Mouse (Mus musculus) forebrain, embryonic 16.5 days (tissue): ENCODE results near the gene Nfatc4. TPM values are rescaled to one million over a fixed set of nuclear protein-coding genes. Genes with fewer than 3 reads are reported as not detected.
A peak's percentile ranks its signal among the peaks of the same experiment; 100 is the strongest.

Source experiments
- ATAC-seq: fragments of 200-750 bp; cut with Nextera tagmentation; 2 replicates; pipeline ENCODE4 v1.8.0; 2017; ENCODE audit warnings: mild to moderate bottlenecking, moderate library complexity
- H3K27ac ChIP-seq: fragments of 300-500 bp; sonication (generic); 2 replicates; pipeline ENCODE4 v1.5.1; 2014; ENCODE audit warnings: low read length, control low read depth
- H3K27me3 ChIP-seq: fragments of 300-500 bp; sonication (generic); replicated peaks from 2 replicates; pipeline ENCODE4 v1.6.1; 2014; ENCODE audit warnings: low read length; ENCODE audit not compliant: control insufficient read depth, insufficient read depth
- H3K36me3 ChIP-seq: fragments of 300-500 bp; sonication (generic); 2 replicates; pipeline ENCODE4 v1.6.1; 2014; ENCODE audit not compliant: control insufficient read depth, insufficient read depth
- H3K4me1 ChIP-seq: fragments of 300-500 bp; sonication (generic); replicated peaks from 2 replicates; pipeline ENCODE4 v1.6.1; 2014; ENCODE audit warnings: low read length; ENCODE audit not compliant: control insufficient read depth, insufficient read depth
- H3K4me2 ChIP-seq: fragments of 300-500 bp; sonication (generic); 2 replicates; pipeline ENCODE4 v1.6.1; 2014; ENCODE audit warnings: mild to moderate bottlenecking, low read length, control low read depth
- H3K4me3 ChIP-seq: fragments of 300-500 bp; sonication (generic); replicated peaks from 2 replicates; pipeline ENCODE4 v1.5.1; 2014; ENCODE audit warnings: mild to moderate bottlenecking, low read length, control low read depth
- H3K9ac ChIP-seq: fragments of 300-500 bp; sonication (generic); replicated peaks from 2 replicates; pipeline ENCODE4 v1.6.1; 2014; ENCODE audit warnings: low read depth, low read length, control low read depth
- H3K9me3 ChIP-seq: fragments of 300-500 bp; sonication (generic); 2 replicates; pipeline ENCODE4 v1.6.1; 2016; ENCODE audit warnings: low read length; ENCODE audit not compliant: control insufficient read depth
- WGBS: fragments of 180-500 bp; shearing (Covaris S2); extraction: QIAGEN DNeasy Blood & Tissue Kit; methylation state at CpG from one replicate; pipeline ENCODE4 v1.1.7; 2014; 5-methylcytosine and 5-hydroxymethylcytosine counted together
- polyA plus RNA-seq: library from polyadenylated mRNA; unstranded; fragments of >200 nt; fragmentation: Nextera tagmentation; extraction: Ambion mirVana; gene quantifications from 2 replicates; pipeline ENCODE4 v1.2.1, GENCODE M21; 2015

Nfatc4 gene
- polyA plus RNA-seq, 1 experiment from 2014 or later: 12.3 TPM

DNA sequence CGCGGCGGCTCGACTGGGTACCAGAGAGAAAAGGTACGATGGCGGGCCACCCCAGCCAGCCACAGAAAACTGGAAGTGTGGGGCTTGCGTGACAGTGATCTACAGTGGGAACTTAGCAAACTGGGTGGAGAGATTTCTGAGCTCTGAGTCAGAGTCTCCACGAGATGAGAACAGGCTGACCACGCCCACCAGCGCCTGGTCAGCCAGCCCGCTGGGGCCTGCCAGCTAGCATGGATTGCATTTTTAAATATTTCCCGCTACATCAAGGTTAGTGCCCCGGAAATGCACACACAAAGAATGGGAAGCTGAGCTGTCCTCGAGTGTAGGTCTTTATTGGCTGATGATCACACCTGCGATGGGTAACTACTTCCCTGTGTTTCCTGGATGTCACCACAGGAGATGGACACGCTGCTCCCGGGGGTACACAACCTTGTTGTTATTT is 7.6 kb upstream of the Nfatc4 start:
- 19% methylated on average over 17 of the region's 17 CpGs for WGBS
- Histone ChIP-seq H3K9me3 (no peaks in the 10 kb centered on the region), H3K36me3 (no peaks in the 10 kb centered on the region), H3K9ac (peak overlapping the region; percentile 7), H3K4me2 (peak overlapping the region; percentile 56), H3K27ac (no peak overlapping the region), H3K4me1 (no peaks in the 10 kb centered on the region), H3K27me3 (no peaks in the 10 kb centered on the region), H3K4me3 (peak overlapping the region; percentile 46)
- ATAC-seq: peak; percentile 55

DNA sequence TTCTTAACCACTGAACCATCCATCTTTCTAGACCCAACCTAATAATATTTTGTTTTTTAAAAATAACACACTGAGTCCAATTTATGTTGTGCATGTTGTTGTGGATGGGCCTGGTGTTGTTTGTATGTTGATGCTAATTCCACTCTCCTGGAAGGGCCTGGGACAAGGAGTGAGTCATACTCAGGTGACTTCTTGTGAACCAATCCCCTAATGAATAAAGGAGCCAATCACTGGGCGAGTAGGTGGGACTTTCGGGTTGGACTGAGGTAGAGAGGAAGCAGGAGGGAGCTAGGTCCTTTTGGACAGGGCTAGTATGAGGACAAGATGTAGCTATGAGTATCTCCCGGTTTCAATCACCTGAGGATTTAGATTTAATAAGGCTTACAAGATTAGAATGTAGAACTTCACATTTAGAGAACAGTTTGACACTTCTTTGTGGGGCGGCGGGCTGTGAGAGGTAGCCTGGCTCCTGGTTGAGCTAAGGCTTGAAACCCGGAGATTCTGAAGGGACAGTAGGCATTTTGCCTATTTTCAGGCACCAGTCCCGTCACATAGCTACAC is 3.0 kb upstream of the Nfatc4 start:
- no peak for ATAC-seq
- Histone ChIP-seq H3K4me2 (no peak overlapping the region), H3K36me3 (no peaks in the 10 kb centered on the region), H3K4me1 (peaks cover 12% of the 10 kb centered on the region), H3K27me3 (no peaks in the 10 kb centered on the region), H3K9me3 (no peaks in the 10 kb centered on the region), H3K27ac (no peak overlapping the region), H3K4me3 (no peak overlapping the region), H3K9ac (no peak overlapping the region)
- 83% methylated on average over 7 of the region's 7 CpGs for WGBS

DNA sequence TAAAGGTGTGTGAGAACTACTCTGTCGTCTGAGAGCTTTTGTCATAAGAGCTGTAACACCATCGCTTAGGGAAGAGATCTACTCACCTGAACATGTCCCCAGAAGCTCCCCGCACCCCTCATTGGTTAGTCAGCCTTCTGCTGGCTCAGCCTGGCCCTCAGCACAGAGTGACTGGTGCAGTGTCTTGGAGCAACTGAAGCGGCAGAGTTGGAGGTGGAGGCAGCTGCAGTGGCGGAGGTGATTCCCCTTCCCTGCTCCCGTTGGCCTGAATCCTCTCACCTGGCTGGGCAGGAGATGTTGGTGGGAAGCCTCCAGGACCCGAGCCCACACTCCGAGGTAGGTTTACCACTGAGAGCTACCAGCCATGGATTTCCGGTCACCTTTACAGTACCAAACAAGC is 2.4 kb upstream of the Nfatc4 start:
- Histone ChIP-seq H3K4me3 (no peak overlapping the region), H3K27me3 (no peaks in the 10 kb centered on the region)
- no peak for ATAC-seq

DNA sequence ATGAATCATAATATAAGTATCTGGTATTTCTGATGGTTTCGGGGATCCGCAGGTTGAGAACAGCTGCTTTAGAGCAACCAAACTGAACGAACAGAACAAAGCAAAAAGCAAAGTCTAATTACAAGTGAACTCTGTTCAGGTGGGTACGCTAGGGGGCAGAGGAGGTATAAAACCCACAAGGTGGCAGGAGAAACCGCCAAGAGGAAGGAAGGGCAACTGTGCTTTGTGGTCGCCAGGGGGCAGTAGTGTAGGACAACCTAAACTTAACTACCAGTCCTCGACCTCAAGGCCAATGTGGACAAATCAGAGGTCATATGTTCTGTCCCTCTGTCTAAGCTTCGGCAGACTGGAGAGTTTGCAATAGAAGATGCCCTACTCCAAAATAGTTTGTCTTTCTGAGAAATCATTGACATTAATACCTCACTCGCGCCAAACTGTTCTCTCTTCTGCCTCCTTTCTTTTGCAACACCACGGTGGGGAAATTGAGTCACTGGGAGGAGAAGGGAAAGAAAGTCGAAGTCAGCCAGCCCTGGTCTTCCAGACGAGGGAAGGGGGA is 431 bp upstream of the Nfatc4 start:
- ATAC-seq: peak; percentile 21; the same call in 1 of the 2 replicates
- H3K4me2 ChIP-seq: peak overlapping the region; percentile 69
- no peaks in the 10 kb centered on the region for H3K36me3 ChIP-seq
- peaks cover 31% of the 10 kb centered on the region for H3K4me1 ChIP-seq
- no peak overlapping the region; the same call in 1 of the 2 replicates for H3K9ac ChIP-seq
- H3K27ac ChIP-seq: peak overlapping the region; percentile 69; the same call in 1 of the 2 replicates
- 5% methylated on average over 13 of the region's 13 CpGs for WGBS
- no peaks in the 10 kb centered on the region for H3K9me3 ChIP-seq
- peak overlapping the region; percentile 49 for H3K4me3 ChIP-seq
- H3K27me3 ChIP-seq: no peaks in the 10 kb centered on the region

More for the DNA sequence above, 2.4 kb upstream of the Nfatc4 start:
- no peaks in the 10 kb centered on the region for H3K36me3 ChIP-seq
- WGBS: 84% methylated on average over 9 of the region's 9 CpGs
- no peak overlapping the region for H3K27ac ChIP-seq
- H3K9ac ChIP-seq: no peak overlapping the region
- H3K4me2 ChIP-seq: no peak overlapping the region
- H3K9me3 ChIP-seq: no peaks in the 10 kb centered on the region
- peaks cover 18% of the 10 kb centered on the region for H3K4me1 ChIP-seq

DNA sequence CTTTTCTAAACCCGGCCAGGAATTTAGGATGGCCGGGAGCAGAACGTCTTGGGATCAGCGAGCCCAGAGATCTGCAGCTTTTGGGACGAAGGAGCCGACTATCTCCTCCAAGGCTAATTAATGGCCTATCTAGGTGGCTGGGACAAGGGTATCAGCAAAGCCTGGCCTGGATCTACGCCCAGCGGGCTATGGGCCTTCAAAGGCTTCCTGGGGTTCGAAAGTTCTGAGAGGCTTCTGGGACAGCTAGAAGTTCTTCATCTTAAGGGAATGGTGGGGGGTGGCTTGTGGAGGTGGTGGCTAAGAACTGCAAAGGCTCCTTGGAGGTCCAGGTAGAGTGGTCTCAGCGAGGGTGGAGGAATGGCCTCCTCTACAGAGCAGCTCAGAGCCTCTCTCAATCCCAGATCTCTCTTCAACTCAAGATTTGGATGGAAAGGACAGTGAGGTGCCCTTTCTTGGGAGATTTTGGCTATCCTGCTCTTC is 1.1 kb downstream of the Nfatc4 start:
- no peaks in the 10 kb centered on the region for H3K9me3 ChIP-seq
- H3K27ac ChIP-seq: peak overlapping the region; percentile 66; the same call in 1 of the 2 replicates
- peak overlapping the region; percentile 69 for H3K4me2 ChIP-seq
- no peak for ATAC-seq
- 3% methylated on average over 10 of the region's 10 CpGs for WGBS
- H3K27me3 ChIP-seq: no peaks in the 10 kb centered on the region
- H3K4me1 ChIP-seq: peaks cover 31% of the 10 kb centered on the region
- no peaks in the 10 kb centered on the region for H3K36me3 ChIP-seq
- peak overlapping the region; percentile 49 for H3K4me3 ChIP-seq
- H3K9ac ChIP-seq: peak overlapping the region; percentile 61; the same call in 1 of the 2 replicates

DNA sequence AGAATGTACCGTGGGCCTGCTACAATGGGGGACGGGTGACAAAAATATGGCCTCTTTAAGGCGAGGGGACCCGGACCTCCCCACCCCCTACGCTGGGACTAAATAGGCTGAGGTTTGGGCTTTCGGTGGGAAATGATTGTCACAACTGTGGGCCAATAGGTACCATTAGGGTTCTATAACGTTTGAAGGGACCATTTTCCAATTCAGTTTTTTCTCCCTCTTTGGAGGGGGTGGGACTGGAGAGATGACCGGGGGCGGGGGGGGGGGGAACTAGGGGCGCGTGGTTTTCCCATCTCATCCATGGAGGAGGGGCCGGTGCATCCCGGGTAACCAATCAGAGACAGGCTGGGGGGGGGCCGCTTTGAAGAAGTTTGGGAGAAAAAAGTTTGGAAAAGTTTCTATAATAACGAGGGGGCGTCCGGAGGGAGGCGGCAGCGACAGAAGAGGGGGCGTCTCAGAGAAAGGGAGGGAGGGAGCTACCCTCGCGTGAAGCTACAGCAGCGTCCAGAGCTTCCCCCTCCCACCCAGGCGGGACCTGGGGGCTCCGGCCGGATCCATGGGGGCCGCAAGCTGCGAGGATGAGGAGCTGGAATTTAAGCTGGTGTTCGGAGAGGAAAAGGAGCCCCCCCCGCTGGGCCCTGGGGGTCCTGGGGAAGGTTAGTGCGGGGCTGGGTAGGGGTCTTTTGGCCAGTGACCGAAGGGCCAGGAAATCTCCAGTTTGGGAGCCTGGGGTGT is 1.7 kb downstream of the Nfatc4 start:
- 0 out of 2 replicates have a peak, but pooled peaks have one; percentile 12 for ATAC-seq
- Histone ChIP-seq H3K36me3 (no peaks in the 10 kb centered on the region), H3K9me3 (no peaks in the 10 kb centered on the region), H3K27me3 (no peaks in the 10 kb centered on the region), H3K4me1 (peaks cover 31% of the 10 kb centered on the region), H3K9ac (peak overlapping the region; percentile 52), H3K4me3 (peak overlapping the region; percentile 50), H3K27ac (peak overlapping the region; percentile 66), H3K4me2 (peak overlapping the region; percentile 69)
- 0% methylated on average over 31 of the region's 32 CpGs for WGBS

DNA sequence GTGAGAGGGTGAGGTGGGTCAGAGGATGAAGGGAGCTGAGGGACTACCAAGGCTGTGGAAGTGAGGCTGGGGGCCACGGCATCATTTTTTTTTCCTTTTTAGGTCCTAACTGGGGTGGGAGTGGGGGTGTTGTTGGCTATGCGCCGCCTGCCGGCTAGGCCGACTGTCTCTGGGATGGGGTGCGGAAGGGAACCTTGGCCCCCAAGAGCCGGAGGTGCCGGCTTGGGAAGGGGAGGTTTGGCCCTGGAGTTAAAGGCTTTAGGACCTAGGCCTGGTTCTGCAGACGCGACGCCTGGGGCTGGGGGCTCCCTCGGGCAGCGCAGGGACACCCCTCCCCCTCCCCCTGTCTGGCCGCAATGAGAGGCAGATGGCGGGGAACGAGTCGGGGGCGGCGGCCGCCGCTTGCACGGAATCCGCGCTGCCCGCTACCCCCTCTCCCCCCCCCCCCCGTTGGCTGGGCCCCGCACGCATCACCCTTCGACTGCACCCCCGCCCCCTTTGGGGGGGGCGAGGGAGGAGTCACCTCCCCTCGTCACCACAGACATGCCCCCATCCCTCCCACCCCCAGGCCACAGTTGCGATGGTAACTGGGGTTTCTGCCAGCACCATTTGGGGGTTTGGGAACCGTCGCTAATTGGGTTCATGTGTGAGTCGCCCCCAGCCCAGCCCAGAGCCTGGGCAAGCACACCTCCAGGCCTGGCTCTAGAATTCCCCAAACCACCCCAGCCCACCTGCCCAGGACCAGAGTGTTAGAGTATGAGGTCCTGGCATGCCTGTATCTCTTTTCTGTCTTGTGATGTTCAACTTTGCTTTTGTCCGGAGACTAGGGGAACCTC is 2.5 kb downstream of the Nfatc4 start:
- WGBS: 1% methylated on average over 19 of the region's 37 CpGs
- ATAC-seq: peak; percentile 23
- H3K4me2 ChIP-seq: peak overlapping the region; percentile 69
- H3K4me3 ChIP-seq: peak overlapping the region; percentile 50
- no peaks in the 10 kb centered on the region for H3K27me3 ChIP-seq
- no peaks in the 10 kb centered on the region for H3K36me3 ChIP-seq
- peak overlapping the region; percentile 66 for H3K27ac ChIP-seq
- H3K4me1 ChIP-seq: peaks cover 31% of the 10 kb centered on the region
- no peaks in the 10 kb centered on the region for H3K9me3 ChIP-seq
- H3K9ac ChIP-seq: peak overlapping the region; percentile 52

DNA sequence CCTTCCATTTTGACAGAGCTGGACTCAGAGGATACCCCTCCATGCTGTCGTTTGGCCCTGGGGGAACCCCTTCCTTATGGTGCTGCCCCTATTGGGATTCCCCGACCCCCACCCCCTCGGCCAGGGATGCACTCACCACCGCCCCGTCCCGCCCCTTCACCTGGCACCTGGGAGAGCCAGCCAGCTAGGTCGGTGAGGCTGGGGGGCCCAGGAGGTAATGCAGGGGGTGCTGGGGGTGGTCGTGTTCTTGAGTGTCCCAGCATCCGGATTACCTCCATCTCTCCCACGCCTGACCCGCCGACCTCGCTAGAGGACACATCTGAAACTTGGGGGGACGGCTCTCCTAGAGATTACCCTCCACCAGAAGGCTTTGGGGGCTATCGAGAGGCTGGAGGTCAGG is 3.2 kb downstream of the Nfatc4 start:
- Histone ChIP-seq H3K27me3 (no peaks in the 10 kb centered on the region), H3K4me3 (peak overlapping the region; percentile 50), H3K9ac (peak overlapping the region; percentile 43), H3K27ac (no peak overlapping the region), H3K4me2 (peak overlapping the region; percentile 69), H3K4me1 (peaks cover 31% of the 10 kb centered on the region), H3K9me3 (no peaks in the 10 kb centered on the region), H3K36me3 (no peaks in the 10 kb centered on the region)
- 3% methylated on average over 15 of the region's 15 CpGs for WGBS
- ATAC-seq: no peak
